Mouse (Mus musculus): ENCODE measurements around the gene Bbx. TPM values are rescaled to one million over a fixed set of nuclear protein-coding genes. Genes with fewer than 3 reads are reported as not detected.

Gene Bbx
- polyA plus RNA-seq, 1 experiment from 2014 or later, result 32.8 TPM

DNA sequence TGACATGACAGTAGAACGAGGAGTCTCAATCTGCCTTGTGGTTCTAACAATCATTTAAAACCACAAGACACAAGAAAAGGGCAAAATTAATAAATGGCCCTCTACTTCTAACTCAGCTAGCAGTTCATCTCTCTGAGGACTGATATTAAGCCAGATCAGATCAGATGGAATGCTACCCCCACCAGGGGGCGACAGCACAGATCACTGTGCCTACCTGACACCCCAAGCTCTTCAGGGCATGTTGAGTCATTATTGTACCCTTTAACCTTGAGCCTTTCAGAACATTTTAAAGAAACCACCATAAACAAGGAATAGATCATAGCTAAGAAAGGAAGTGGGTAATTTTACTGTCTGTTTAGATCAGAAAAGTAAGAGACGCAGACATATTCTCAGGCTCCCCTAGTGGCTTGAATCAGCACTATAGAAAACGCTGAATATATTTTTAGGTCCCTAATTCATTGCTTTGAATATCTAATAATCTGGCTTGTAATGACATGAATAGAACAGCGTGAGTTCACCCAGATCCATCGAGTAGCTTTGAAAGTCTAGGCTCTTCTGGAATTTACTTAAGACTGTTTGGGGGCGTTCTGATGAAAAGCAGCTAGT lies 230.5 kb downstream of the Bbx start:
- H3K36me3 ChIP-seq, result peaks cover 34% of the 10 kb centered on the region
- H3K27me3 ChIP-seq (ENCODE audit: low read depth, poor library complexity, severe bottlenecking), result no peaks in the 10 kb centered on the region
- H3K27ac ChIP-seq (replicated peaks), result no peak overlapping the region
- no peak for DNase-seq (ENCODE audit: low spot score)
- no peaks in the 10 kb centered on the region for H3K4me1 ChIP-seq
- no peaks in the 10 kb centered on the region for H3K9me3 ChIP-seq (replicated peaks)
- 88% methylated on average over 7 of the region's 7 CpGs for WGBS
- no peak overlapping the region for H3K4me3 ChIP-seq

DNA sequence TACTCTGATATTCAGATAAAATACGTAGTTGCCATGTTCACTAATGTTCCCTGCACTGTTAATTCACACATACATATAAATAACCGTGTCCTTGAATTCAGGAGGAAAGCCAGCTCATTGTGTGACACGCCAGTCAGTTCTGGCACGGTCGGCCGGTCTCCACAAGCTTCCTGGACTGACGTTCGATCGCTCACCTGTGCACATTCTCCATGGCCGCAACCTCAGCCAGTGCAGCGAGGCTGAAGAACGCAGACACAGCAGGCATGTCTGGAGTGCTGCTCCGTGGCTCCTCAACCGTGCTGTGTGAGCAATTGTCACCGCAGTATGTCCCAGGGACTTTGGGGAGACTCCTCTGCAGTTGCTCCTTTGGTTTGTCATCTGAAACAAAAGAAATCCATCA lies 232.0 kb downstream of the Bbx start:
- no peak overlapping the region for H3K4me3 ChIP-seq
- WGBS, result 94% methylated on average over 15 of the region's 15 CpGs

DNA sequence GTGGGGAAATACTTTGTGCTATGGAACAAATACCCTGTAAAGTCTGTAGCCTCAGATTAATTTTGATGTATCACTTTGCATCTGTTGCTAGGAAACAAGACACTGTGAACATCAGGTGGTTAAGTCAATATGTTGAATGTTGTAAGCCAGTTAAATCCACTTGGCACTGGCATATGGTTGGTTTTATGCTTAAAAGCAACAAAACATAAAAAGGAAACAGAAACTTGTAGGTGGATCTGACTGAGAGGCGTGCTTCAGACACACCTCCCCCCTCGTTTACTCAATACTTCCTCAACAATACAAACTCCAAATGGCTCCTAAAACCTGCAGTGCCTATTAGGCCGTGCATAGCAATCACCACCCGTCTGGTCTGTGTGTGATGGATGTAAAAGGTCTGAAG lies 236.1 kb downstream of the Bbx start:
- no peak overlapping the region for H3K4me3 ChIP-seq
- no peak overlapping the region for H3K27ac ChIP-seq (replicated peaks)
- H3K9me3 ChIP-seq (replicated peaks), result no peaks in the 10 kb centered on the region
- no peaks in the 10 kb centered on the region for H3K27me3 ChIP-seq (ENCODE audit: low read depth, poor library complexity, severe bottlenecking)
- peaks cover 30% of the 10 kb centered on the region for H3K36me3 ChIP-seq
- DNase-seq (ENCODE audit: low spot score), result no peak
- 82% methylated on average over 4 of the region's 4 CpGs for WGBS
- H3K4me1 ChIP-seq, result no peaks in the 10 kb centered on the region

More for the DNA sequence above, 232.0 kb downstream of the Bbx start:
- no peaks in the 10 kb centered on the region for H3K27me3 ChIP-seq (ENCODE audit: low read depth, poor library complexity, severe bottlenecking)
- no peaks in the 10 kb centered on the region for H3K9me3 ChIP-seq (replicated peaks)
- no peaks in the 10 kb centered on the region for H3K4me1 ChIP-seq
- no peak for DNase-seq (ENCODE audit: low spot score)
- no peak overlapping the region for H3K27ac ChIP-seq (replicated peaks)
- peaks cover 34% of the 10 kb centered on the region for H3K36me3 ChIP-seq

DNA sequence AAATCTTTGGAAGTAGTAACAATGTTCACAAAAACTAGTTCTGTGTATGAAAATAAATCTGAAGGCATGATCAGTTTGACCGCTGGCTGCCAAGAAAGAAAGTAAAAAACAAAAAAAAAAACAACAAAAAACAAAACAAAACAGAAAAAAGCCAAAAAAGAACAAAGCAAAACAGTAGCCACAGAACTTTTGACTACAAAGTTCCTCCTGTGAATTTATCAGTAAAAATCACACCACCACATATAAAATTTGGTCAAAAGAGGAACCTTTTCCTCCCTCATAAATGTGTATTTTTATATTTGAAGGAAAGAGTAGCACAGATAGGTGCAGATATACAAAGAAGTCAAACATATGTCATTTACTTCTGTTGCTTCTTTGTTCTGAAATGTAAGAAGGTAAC lies 239.6 kb downstream of the Bbx start:
- no peaks in the 10 kb centered on the region for H3K9me3 ChIP-seq (replicated peaks)
- peaks cover 3% of the 10 kb centered on the region; the same call in 1 of the 2 replicates for H3K4me1 ChIP-seq
- H3K27ac ChIP-seq (replicated peaks), result no peak overlapping the region
- no peak overlapping the region for H3K4me3 ChIP-seq
- no peaks in the 10 kb centered on the region for H3K27me3 ChIP-seq (ENCODE audit: low read depth, poor library complexity, severe bottlenecking)
- peaks cover 8% of the 10 kb centered on the region for H3K36me3 ChIP-seq
- WGBS, result 96% methylated on average over 1 of the region's 1 CpGs
- DNase-seq (ENCODE audit: low spot score), result no peak

DNA sequence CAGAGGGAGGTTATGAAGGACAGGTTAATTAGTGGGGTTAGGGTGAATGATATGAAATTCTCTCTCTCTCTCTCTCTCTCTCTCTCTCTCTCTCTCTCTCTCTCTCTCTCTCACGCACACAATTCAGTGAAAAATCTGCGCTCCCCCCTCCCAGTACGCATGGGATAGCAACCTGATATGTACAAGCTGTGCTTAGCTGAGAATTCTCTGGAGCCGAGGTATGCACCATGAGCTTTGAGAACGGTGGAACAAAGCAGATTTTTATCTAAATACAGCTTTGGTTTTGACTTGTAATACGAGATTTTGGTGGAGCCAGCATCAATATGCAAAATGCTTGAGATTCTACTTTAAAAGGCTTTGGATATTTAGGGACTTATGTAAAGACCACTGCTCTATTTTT lies 243.1 kb downstream of the Bbx start:
- 82% methylated on average over 6 of the region's 6 CpGs for WGBS
- no peak overlapping the region for H3K4me3 ChIP-seq
- DNase-seq (ENCODE audit: low spot score), result no peak

DNA sequence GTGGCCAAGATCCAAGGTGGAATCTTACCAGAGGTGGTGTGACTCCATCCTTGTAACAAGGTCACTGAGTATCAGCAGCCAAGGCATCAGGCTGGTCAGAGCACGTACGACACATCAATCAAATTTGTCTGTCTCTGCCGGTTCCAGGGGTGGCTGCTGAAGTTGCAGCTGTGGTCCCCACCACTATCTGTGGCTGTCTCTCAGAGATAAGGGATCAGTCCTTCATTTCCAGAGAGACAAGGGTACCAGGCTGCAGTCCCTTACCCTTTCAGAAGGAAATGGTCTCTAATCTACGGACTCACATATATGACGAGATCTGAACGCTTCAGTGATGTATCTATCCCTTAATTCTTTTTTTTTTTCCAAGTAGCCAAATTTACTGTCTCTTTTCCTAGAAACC lies 245.6 kb downstream of the Bbx start:
- peaks cover 16% of the 10 kb centered on the region for H3K4me1 ChIP-seq

More for the DNA sequence above, 243.1 kb downstream of the Bbx start:
- Histone ChIP-seq H3K4me1 (peaks cover 16% of the 10 kb centered on the region), H3K27me3 (ENCODE audit: low read depth, poor library complexity, severe bottlenecking) (no peaks in the 10 kb centered on the region), H3K36me3 (peaks cover 6% of the 10 kb centered on the region), H3K27ac (replicated peaks) (no peak overlapping the region), H3K9me3 (replicated peaks) (no peaks in the 10 kb centered on the region)

DNA sequence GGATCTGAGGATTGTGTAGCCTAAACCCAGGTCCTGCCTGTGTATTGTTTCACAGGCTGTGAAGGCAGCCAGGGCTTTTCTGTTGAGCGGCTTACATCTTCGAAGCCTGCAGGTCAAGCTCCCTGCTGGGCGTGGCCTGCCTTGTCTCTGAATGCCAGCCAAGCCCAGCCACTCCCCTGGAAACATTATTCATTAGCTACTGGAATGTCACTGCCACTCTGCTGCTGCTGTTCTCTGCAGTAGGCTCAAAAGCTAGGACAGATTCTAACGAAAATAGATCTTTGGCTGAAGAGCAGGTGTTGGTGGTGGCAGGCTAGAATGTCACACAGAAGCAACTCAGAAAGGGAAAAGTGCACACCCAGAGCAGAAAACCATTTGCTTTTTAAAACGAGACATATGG lies 247.1 kb downstream of the Bbx start:
- Histone ChIP-seq H3K27ac (replicated peaks) (no peak overlapping the region), H3K27me3 (ENCODE audit: low read depth, poor library complexity, severe bottlenecking) (no peaks in the 10 kb centered on the region), H3K4me3 (no peak overlapping the region), H3K4me1 (peaks cover 16% of the 10 kb centered on the region), H3K9me3 (replicated peaks) (no peaks in the 10 kb centered on the region), H3K36me3 (no peaks in the 10 kb centered on the region)
- WGBS, result 14% methylated on average over 5 of the region's 5 CpGs
- peak; percentile 69 for DNase-seq (ENCODE audit: low spot score)

More for the DNA sequence above, 245.6 kb downstream of the Bbx start:
- Histone ChIP-seq H3K4me3 (no peak overlapping the region), H3K27me3 (ENCODE audit: low read depth, poor library complexity, severe bottlenecking) (no peaks in the 10 kb centered on the region), H3K36me3 (no peaks in the 10 kb centered on the region), H3K9me3 (replicated peaks) (no peaks in the 10 kb centered on the region), H3K27ac (replicated peaks) (no peak overlapping the region)
- 91% methylated on average over 6 of the region's 6 CpGs for WGBS
- DNase-seq (ENCODE audit: low spot score), result no peak

DNA sequence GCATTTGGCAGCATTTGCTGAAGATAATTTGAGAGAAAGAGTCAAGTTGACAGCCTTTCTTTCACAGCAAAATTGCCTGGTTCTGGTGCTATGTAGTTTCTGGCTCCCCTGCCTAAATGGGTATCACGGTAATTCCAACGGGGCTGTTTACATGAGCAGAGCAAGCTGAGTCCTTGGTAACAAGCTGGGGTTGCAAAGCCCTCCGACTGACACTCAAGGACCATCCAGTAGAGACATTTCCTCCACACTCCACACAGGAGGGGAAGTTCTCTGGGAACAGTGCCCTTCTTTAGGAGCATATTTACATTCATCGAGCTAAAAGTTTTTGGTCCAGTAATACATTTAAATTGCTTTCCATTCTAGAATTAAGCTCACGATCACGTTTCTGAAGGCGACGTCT lies 249.2 kb downstream of the Bbx start:
- 91% methylated on average over 8 of the region's 8 CpGs for WGBS
- no peaks in the 10 kb centered on the region for H3K9me3 ChIP-seq (replicated peaks)
- H3K4me3 ChIP-seq, result no peak overlapping the region
- H3K27me3 ChIP-seq (ENCODE audit: low read depth, poor library complexity, severe bottlenecking), result no peaks in the 10 kb centered on the region
- H3K4me1 ChIP-seq, result peaks cover 13% of the 10 kb centered on the region
- no peaks in the 10 kb centered on the region for H3K36me3 ChIP-seq
- H3K27ac ChIP-seq (replicated peaks), result no peak overlapping the region
- no peak for DNase-seq (ENCODE audit: low spot score)

DNA sequence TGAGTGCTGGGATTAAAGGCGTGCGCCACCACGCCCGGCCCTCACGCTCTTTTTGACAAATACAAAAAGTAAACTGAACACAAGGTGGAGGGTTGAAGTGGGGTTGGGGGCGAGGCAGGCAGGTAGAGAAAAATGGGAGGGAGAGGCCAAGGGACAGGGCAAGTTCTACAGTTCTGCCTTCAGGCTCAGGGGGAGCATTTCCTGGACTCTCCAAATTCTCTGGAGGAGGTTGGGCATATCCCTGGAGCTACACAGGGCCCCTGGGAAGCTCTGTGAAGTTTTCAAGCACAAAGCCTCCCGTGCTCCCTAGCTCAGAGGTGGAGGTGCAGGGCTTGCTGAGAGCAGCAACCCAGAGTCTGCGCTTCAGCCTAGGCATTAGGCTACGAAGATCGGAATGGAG lies 249.6 kb downstream of the Bbx start:
- H3K4me3 ChIP-seq, result no peak overlapping the region
- peaks cover 13% of the 10 kb centered on the region for H3K4me1 ChIP-seq
- H3K27me3 ChIP-seq (ENCODE audit: low read depth, poor library complexity, severe bottlenecking), result no peaks in the 10 kb centered on the region
- no peaks in the 10 kb centered on the region for H3K9me3 ChIP-seq (replicated peaks)
- no peak overlapping the region for H3K27ac ChIP-seq (replicated peaks)
- WGBS, result 91% methylated on average over 10 of the region's 10 CpGs
- DNase-seq (ENCODE audit: low spot score), result no peak
- H3K36me3 ChIP-seq, result no peaks in the 10 kb centered on the region

DNA sequence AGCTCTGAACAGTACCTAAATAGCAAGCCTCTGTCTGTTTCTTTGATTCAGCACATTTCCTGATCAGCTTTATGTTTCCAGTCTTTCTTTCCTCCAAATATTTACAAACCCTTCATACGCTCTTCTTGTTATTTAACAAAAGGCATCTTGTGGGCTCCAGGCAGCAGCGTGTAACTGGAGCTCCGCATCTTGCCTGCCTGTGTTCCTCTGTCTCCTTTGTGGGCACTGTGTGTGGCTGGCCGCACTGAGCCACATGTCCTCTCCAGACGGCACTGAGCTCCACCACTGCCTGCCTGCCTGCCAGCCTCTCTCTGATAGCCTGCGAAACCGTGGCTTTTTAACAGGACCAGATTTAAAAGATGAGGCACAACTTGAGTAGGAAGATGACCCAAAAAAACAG lies 259.4 kb downstream of the Bbx start:
- Histone ChIP-seq H3K27me3 (ENCODE audit: low read depth, poor library complexity, severe bottlenecking) (no peaks in the 10 kb centered on the region), H3K4me3 (no peak overlapping the region), H3K27ac (replicated peaks) (0 out of 2 replicates have a peak overlapping the region, but pooled peaks have one; percentile 33), H3K4me1 (peaks cover 4% of the 10 kb centered on the region; the same call in 1 of the 2 replicates), H3K9me3 (replicated peaks) (no peaks in the 10 kb centered on the region), H3K36me3 (no peaks in the 10 kb centered on the region)
- WGBS, result 60% methylated on average over 7 of the region's 7 CpGs
- no peak for DNase-seq (ENCODE audit: low spot score)

DNA sequence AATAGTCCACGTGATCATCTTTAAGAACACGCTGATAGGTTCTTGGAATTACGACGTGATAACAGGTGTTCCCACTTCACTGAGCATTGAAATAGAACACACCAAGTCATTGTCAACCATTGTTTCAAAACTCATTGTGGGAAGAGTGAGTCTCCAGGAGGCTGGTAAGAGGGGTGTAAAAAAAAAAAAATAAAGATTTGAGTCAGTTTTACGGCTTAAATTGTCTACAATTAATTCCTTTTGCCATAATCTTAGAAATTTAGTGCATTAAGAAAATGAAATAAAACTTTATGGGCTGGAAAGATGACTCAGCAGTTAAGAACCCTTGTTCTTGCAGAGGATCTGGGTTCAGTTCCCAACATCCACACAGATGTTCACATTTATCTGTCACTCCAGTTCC lies 261.4 kb downstream of the Bbx start:
- H3K27ac ChIP-seq (replicated peaks), result no peak overlapping the region
- 92% methylated on average over 5 of the region's 5 CpGs for WGBS
- H3K27me3 ChIP-seq (ENCODE audit: low read depth, poor library complexity, severe bottlenecking), result no peaks in the 10 kb centered on the region
- H3K4me1 ChIP-seq, result peaks cover 4% of the 10 kb centered on the region; the same call in 1 of the 2 replicates
- no peaks in the 10 kb centered on the region for H3K36me3 ChIP-seq
- DNase-seq (ENCODE audit: low spot score), result no peak
- H3K9me3 ChIP-seq (replicated peaks), result no peaks in the 10 kb centered on the region
- H3K4me3 ChIP-seq, result no peak overlapping the region

DNA sequence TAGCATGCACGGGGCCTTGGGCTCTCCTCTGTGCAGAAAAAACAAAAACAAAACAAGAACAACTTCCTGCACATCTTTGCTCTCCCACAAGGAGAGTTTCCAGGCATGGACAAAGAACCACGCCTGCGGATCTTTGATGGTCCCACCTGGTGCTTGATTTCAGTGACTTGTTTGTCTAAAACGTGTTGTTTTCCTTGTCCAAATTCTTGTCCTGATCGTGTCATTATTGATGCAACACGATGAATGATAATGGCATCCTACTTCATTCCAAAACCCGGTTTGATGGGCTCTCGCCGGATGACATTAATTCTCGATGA lies 264.2 kb downstream of the Bbx start:
- WGBS, result 86% methylated on average over 10 of the region's 10 CpGs
- H3K27me3 ChIP-seq (ENCODE audit: low read depth, poor library complexity, severe bottlenecking), result no peaks in the 10 kb centered on the region
- H3K4me1 ChIP-seq, result peaks cover 4% of the 10 kb centered on the region; the same call in 1 of the 2 replicates
- H3K36me3 ChIP-seq, result no peaks in the 10 kb centered on the region
- H3K27ac ChIP-seq (replicated peaks), result no peak overlapping the region
- no peak overlapping the region for H3K4me3 ChIP-seq
- H3K9me3 ChIP-seq (replicated peaks), result no peaks in the 10 kb centered on the region
- DNase-seq (ENCODE audit: low spot score), result no peak

DNA sequence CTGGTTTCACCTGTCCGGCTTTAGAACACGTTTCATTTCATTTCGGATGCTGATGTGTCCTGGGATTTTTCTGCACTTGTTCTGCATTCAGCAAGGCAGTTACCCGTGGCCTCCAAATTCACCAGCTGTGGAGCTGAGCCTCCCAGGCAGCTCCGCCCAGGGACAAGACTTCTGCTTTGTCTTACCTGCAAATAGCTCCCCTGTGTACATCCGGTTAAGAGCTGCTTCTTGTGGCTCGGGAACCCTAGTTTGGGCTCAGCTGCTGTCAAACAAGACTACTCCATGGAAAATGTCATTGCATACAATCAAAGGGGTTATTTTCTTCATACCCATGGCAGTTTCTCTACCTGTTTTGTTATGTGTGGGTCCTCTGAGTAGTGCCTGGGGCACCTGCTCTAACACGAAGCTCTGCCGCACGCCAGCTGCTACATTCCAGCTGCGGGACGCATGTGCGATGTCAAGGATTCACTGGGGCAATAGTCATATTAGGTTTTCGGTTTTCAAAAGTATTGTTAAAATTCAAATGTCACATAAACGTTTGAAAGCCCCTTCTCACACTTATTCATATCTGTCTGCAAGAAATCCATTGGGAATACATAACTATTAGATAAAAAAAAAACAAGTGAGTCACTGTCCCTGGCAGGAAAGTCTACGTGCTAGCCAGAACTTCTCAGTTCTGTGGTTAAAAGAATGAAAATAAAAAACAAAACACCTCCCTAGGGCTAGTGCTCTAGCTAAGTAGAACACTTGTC lies 264.8 kb downstream of the Bbx start:
- Histone ChIP-seq H3K4me3 (no peak overlapping the region), H3K27me3 (ENCODE audit: low read depth, poor library complexity, severe bottlenecking) (no peaks in the 10 kb centered on the region), H3K36me3 (no peaks in the 10 kb centered on the region), H3K4me1 (0 out of 2 replicates have a peak, but pooled peaks cover 4% of the 10 kb centered on the region), H3K27ac (replicated peaks) (no peak overlapping the region), H3K9me3 (replicated peaks) (no peaks in the 10 kb centered on the region)
- DNase-seq (ENCODE audit: low spot score), result no peak
- 85% methylated on average over 16 of the region's 16 CpGs for WGBS

All from midbrain, embryonic 10.5 days (tissue).